Mouse (Mus musculus): ENCODE data around the gene Olfr1315-ps1. TPM values are rescaled to one million over a fixed set of nuclear protein-coding genes. Genes with fewer than 3 reads are reported as not detected.

The Olfr1315-ps1 gene
- total and polyA plus RNA-seq, 3 experiments = not detected

GRCm38 (mm10) chr2:112096681-112097080, 18.6 kb downstream of the Olfr1315-ps1 start, which contains the start of gene Olfr1314:
Gene Olfr1314 (minus strand): TSS chr2:112096781.
- H3K36me3 ChIP-seq (ENCODE audit: control insufficient read depth in 1 of 2, insufficient read depth in 2 of 2, low read length in 2 of 2) = no peaks in the 10 kb centered on the region
- H3K4me3 ChIP-seq (ENCODE audit: control insufficient read depth in 1 of 2, insufficient read depth in 1 of 2, low read depth in 2 of 2, low read length in 2 of 2) = no peak within 1 kb of the TSS
- no peak within 1 kb of the TSS for H3K9ac ChIP-seq (ENCODE audit: control insufficient read depth, low read depth, low read length, poor library complexity, severe bottlenecking)
- no peaks in the 10 kb centered on the region for H3K9me3 ChIP-seq (replicated peaks; ENCODE audit: insufficient read depth, low read length)
- TF ChIP-seq MAFK (IDR thresholded peaks at IDR 0.05; ENCODE audit: borderline replicate concordance, low read depth, low read length) (no peak), BHLHE40 (IDR thresholded peaks at IDR 0.05; ENCODE audit: borderline replicate concordance, low read depth, low read length) (no peak), USF1 (IDR thresholded peaks at IDR 0.05; ENCODE audit: low read depth, low read length) (no peak), RAD21 (IDR thresholded peaks at IDR 0.05; ENCODE audit: low read depth, low read length) (no peak)
- H3K27me3 ChIP-seq (ENCODE audit: control insufficient read depth in 1 of 2, insufficient read depth in 2 of 2, low read length in 2 of 2) = no peaks in the 10 kb centered on the region
- H3K4me1 ChIP-seq (ENCODE audit: control insufficient read depth in 1 of 2, insufficient read depth in 2 of 2, low read length in 2 of 2) = no peaks in the 10 kb centered on the region
- no peak within 1 kb of the TSS for H3K27ac ChIP-seq (ENCODE audit: control insufficient read depth, low read depth, low read length)
- no peak for DNase-seq (ENCODE audit: low read depth, low spot score)
- H3K79me2 ChIP-seq (ENCODE audit: control insufficient read depth, insufficient read depth, low read length, poor library complexity) = no peaks in the 10 kb centered on the region

GRCm38 (mm10) chr2:112077743-112078142, 37.5 kb downstream of the Olfr1315-ps1 start, which contains the start of gene Olfr1313:
Gene Olfr1313 (minus strand): TSS chr2:112077843.
- no peak within 1 kb of the TSS for H3K9ac ChIP-seq (ENCODE audit: control insufficient read depth, low read depth, low read length, poor library complexity, severe bottlenecking)
- H3K9me3 ChIP-seq (replicated peaks; ENCODE audit: insufficient read depth, low read length) = no peaks in the 10 kb centered on the region
- no peaks in the 10 kb centered on the region for H3K36me3 ChIP-seq (ENCODE audit: control insufficient read depth in 1 of 2, insufficient read depth in 2 of 2, low read length in 2 of 2)
- H3K4me1 ChIP-seq (ENCODE audit: control insufficient read depth in 1 of 2, insufficient read depth in 2 of 2, low read length in 2 of 2) = no peaks in the 10 kb centered on the region
- no peak within 1 kb of the TSS for H3K4me3 ChIP-seq (ENCODE audit: control insufficient read depth in 1 of 2, insufficient read depth in 1 of 2, low read depth in 2 of 2, low read length in 2 of 2)
- DNase-seq (ENCODE audit: low read depth, low spot score) = no peak
- no peak within 1 kb of the TSS for H3K27ac ChIP-seq (ENCODE audit: control insufficient read depth, low read depth, low read length)
- TF ChIP-seq MXI1 (IDR thresholded peaks at IDR 0.05; ENCODE audit: low read depth, low read length) (no peak), SMC3 (IDR thresholded peaks at IDR 0.05; ENCODE audit: low read depth, low read length) (no peak), UBTF (IDR thresholded peaks at IDR 0.05; ENCODE audit: borderline replicate concordance, insufficient read depth, low read depth, low read length) (no peak), GATA1 (IDR thresholded peaks at IDR 0.05; ENCODE audit: low read depth, low read length) (no peak), MYB (IDR thresholded peaks at IDR 0.05; ENCODE audit: low read depth, low read length) (no peak), JUND (IDR thresholded peaks at IDR 0.05; ENCODE audit: low read depth, low read length) (no peak), KAT2A (conservative IDR thresholded peaks at IDR 0.05; ENCODE audit: low read depth, low read length) (no peak), E2F4 (IDR thresholded peaks at IDR 0.05; ENCODE audit: borderline replicate concordance, low read depth, low read length) (no peak), ZKSCAN1 (IDR thresholded peaks at IDR 0.05; ENCODE audit: low read depth, low read length) (no peak)
- H3K27me3 ChIP-seq (ENCODE audit: control insufficient read depth in 1 of 2, insufficient read depth in 2 of 2, low read length in 2 of 2) = no peaks in the 10 kb centered on the region
- no peaks in the 10 kb centered on the region for H3K79me2 ChIP-seq (ENCODE audit: control insufficient read depth, insufficient read depth, low read length, poor library complexity)

Other genes with a start within 250 kb of the Olfr1315-ps1 start
- gene Olfr1305, start 238.3 kb downstream of the Olfr1315-ps1 start, total RNA-seq (2012; rRNA removed) = not detected in 2 replicates
- not detected for gene Olfr1305, start 238.3 kb downstream of the Olfr1315-ps1 start, polyA plus RNA-seq (2012; ENCODE audit: insufficient read depth in 1 of 2, insufficient read length in 2 of 2, low read depth in 1 of 2, low replicate concordance in 2 of 2, missing spikeins in 1 of 2)
- gene Olfr1306, start 199.2 kb downstream of the Olfr1315-ps1 start, total RNA-seq (2012; rRNA removed) = not detected in 2 replicates
- not detected for gene Olfr1306, start 199.2 kb downstream of the Olfr1315-ps1 start, polyA plus RNA-seq (2012; ENCODE audit: insufficient read depth in 1 of 2, insufficient read length in 2 of 2, low read depth in 1 of 2, low replicate concordance in 2 of 2, missing spikeins in 1 of 2)
- gene Olfr1307, start 166.0 kb downstream of the Olfr1315-ps1 start, total RNA-seq (2012; rRNA removed) = not detected in 2 replicates
- gene Olfr1307, start 166.0 kb downstream of the Olfr1315-ps1 start, polyA plus RNA-seq (2012; ENCODE audit: insufficient read depth in 1 of 2, insufficient read length in 2 of 2, low read depth in 1 of 2, low replicate concordance in 2 of 2, missing spikeins in 1 of 2) = under 1 TPM in 1 of 2 experiments, not detected in 1; under 0.01 TPM
- not detected in 2 replicates for gene Olfr1308, start 150.5 kb downstream of the Olfr1315-ps1 start, total RNA-seq (2012; rRNA removed)
- gene Olfr1308, start 150.5 kb downstream of the Olfr1315-ps1 start, polyA plus RNA-seq (2012; ENCODE audit: insufficient read depth in 1 of 2, insufficient read length in 2 of 2, low read depth in 1 of 2, low replicate concordance in 2 of 2, missing spikeins in 1 of 2) = not detected
- gene Olfr1309, start 125.2 kb downstream of the Olfr1315-ps1 start, total RNA-seq (2012; rRNA removed) = not detected in 2 replicates
- not detected for gene Olfr1309, start 125.2 kb downstream of the Olfr1315-ps1 start, polyA plus RNA-seq (2012; ENCODE audit: insufficient read depth in 1 of 2, insufficient read length in 2 of 2, low read depth in 1 of 2, low replicate concordance in 2 of 2, missing spikeins in 1 of 2)
- not detected in 2 replicates for gene Olfr1310, start 102.7 kb downstream of the Olfr1315-ps1 start, total RNA-seq (2012; rRNA removed)
- not detected for gene Olfr1310, start 102.7 kb downstream of the Olfr1315-ps1 start, polyA plus RNA-seq (2012; ENCODE audit: insufficient read depth in 1 of 2, insufficient read length in 2 of 2, low read depth in 1 of 2, low replicate concordance in 2 of 2, missing spikeins in 1 of 2)
- not detected in 2 replicates for gene Olfr1311, start 91.0 kb downstream of the Olfr1315-ps1 start, total RNA-seq (2012; rRNA removed)
- gene Olfr1311, start 91.0 kb downstream of the Olfr1315-ps1 start, polyA plus RNA-seq (2012; ENCODE audit: insufficient read depth in 1 of 2, insufficient read length in 2 of 2, low read depth in 1 of 2, low replicate concordance in 2 of 2, missing spikeins in 1 of 2) = not detected
- not detected in 2 replicates for gene Olfr1312, start 65.2 kb downstream of the Olfr1315-ps1 start, total RNA-seq (2012; rRNA removed)
- gene Olfr1312, start 65.2 kb downstream of the Olfr1315-ps1 start, polyA plus RNA-seq (2012; ENCODE audit: insufficient read depth in 1 of 2, insufficient read length in 2 of 2, low read depth in 1 of 2, low replicate concordance in 2 of 2, missing spikeins in 1 of 2) = not detected
- gene Olfr1313, start 37.6 kb downstream of the Olfr1315-ps1 start, total RNA-seq (2012; rRNA removed) = not detected in 2 replicates
- not detected for gene Olfr1313, start 37.6 kb downstream of the Olfr1315-ps1 start, polyA plus RNA-seq (2012; ENCODE audit: insufficient read depth in 1 of 2, insufficient read length in 2 of 2, low read depth in 1 of 2, low replicate concordance in 2 of 2, missing spikeins in 1 of 2)
- not detected in 2 replicates for gene Olfr1314, start 18.7 kb downstream of the Olfr1315-ps1 start, total RNA-seq (2012; rRNA removed)
- gene Olfr1314, start 18.7 kb downstream of the Olfr1315-ps1 start, polyA plus RNA-seq (2012; ENCODE audit: insufficient read depth in 1 of 2, insufficient read length in 2 of 2, low read depth in 1 of 2, low replicate concordance in 2 of 2, missing spikeins in 1 of 2) = not detected
- not detected in 2 replicates for gene Olfr1316, start 19.5 kb upstream of the Olfr1315-ps1 start, total RNA-seq (2012; rRNA removed)
- gene Olfr1316, start 19.5 kb upstream of the Olfr1315-ps1 start, polyA plus RNA-seq (2012; ENCODE audit: insufficient read depth in 1 of 2, insufficient read length in 2 of 2, low read depth in 1 of 2, low replicate concordance in 2 of 2, missing spikeins in 1 of 2) = not detected
- gene Olfr1317, start 24.9 kb upstream of the Olfr1315-ps1 start, total RNA-seq (2012; rRNA removed) = not detected in 2 replicates
- not detected for gene Olfr1317, start 24.9 kb upstream of the Olfr1315-ps1 start, polyA plus RNA-seq (2012; ENCODE audit: insufficient read depth in 1 of 2, insufficient read length in 2 of 2, low read depth in 1 of 2, low replicate concordance in 2 of 2, missing spikeins in 1 of 2)
- not detected in 2 replicates for gene Olfr1318, start 38.8 kb upstream of the Olfr1315-ps1 start, total RNA-seq (2012; rRNA removed)
- not detected for gene Olfr1318, start 38.8 kb upstream of the Olfr1315-ps1 start, polyA plus RNA-seq (2012; ENCODE audit: insufficient read depth in 1 of 2, insufficient read length in 2 of 2, low read depth in 1 of 2, low replicate concordance in 2 of 2, missing spikeins in 1 of 2)
- gene Lpcat4, start 124.0 kb upstream of the Olfr1315-ps1 start, total RNA-seq (2012; rRNA removed) = 11.7 and 13.9 TPM in 2 replicates
- gene Lpcat4, start 124.0 kb upstream of the Olfr1315-ps1 start, polyA plus RNA-seq (2012; ENCODE audit: insufficient read depth in 1 of 2, insufficient read length in 2 of 2, low read depth in 1 of 2, low replicate concordance in 2 of 2, missing spikeins in 1 of 2) = 10 to 100 TPM in 1 of 2 experiments, not detected in 1; 69.9 TPM
- 0.04 TPM in 1 of 2 replicates, not detected in the other for gene Nutm1, start 143.9 kb upstream of the Olfr1315-ps1 start, total RNA-seq (2012; rRNA removed)
- gene Nutm1, start 143.9 kb upstream of the Olfr1315-ps1 start, polyA plus RNA-seq (2012; ENCODE audit: insufficient read depth in 1 of 2, insufficient read length in 2 of 2, low read depth in 1 of 2, low replicate concordance in 2 of 2, missing spikeins in 1 of 2) = under 1 TPM in 1 of 2 experiments, not detected in 1; 0.13 TPM
- 275 and 283 TPM in 2 replicates for gene Nop10, start 146.5 kb upstream of the Olfr1315-ps1 start, total RNA-seq (2012; rRNA removed)
- 100 to 1,000 TPM in 1 of 2 experiments, not detected in 1; 253 TPM for gene Nop10, start 146.5 kb upstream of the Olfr1315-ps1 start, polyA plus RNA-seq (2012; ENCODE audit: insufficient read depth in 1 of 2, insufficient read length in 2 of 2, low read depth in 1 of 2, low replicate concordance in 2 of 2, missing spikeins in 1 of 2)
- gene Slc12a6, start 150.4 kb upstream of the Olfr1315-ps1 start, total RNA-seq (2012; rRNA removed) = 20.4 and 21.7 TPM in 2 replicates
- gene Slc12a6, start 150.4 kb upstream of the Olfr1315-ps1 start, polyA plus RNA-seq (2012; ENCODE audit: insufficient read depth in 1 of 2, insufficient read length in 2 of 2, low read depth in 1 of 2, low replicate concordance in 2 of 2, missing spikeins in 1 of 2) = 10 to 100 TPM in 1 of 2 experiments, not detected in 1; 21.2 TPM
- 0.04 TPM in 1 of 2 replicates, not detected in the other for gene Gm21985, start 150.9 kb upstream of the Olfr1315-ps1 start, total RNA-seq (2012; rRNA removed)
- gene Gm21985, start 150.9 kb upstream of the Olfr1315-ps1 start, polyA plus RNA-seq (2012; ENCODE audit: insufficient read depth in 1 of 2, insufficient read length in 2 of 2, low read depth in 1 of 2, low replicate concordance in 2 of 2, missing spikeins in 1 of 2) = not detected